Mouse (Mus musculus) urinary bladder, postnatal 10 days (tissue): Measurements from ENCODE around the gene Gm20425.
"Not testable (repeated sequence)": the region's sequence is repeated elsewhere in the genome, so short reads cannot be mapped to it uniquely, and the experiment has no call there.

ENCODE experiments used
- DNase-seq: peaks from one replicate; pipeline ENCODE4 v3.0.0; 2022; ENCODE audit warnings: low spot score

Gene Gm20425

DNA sequence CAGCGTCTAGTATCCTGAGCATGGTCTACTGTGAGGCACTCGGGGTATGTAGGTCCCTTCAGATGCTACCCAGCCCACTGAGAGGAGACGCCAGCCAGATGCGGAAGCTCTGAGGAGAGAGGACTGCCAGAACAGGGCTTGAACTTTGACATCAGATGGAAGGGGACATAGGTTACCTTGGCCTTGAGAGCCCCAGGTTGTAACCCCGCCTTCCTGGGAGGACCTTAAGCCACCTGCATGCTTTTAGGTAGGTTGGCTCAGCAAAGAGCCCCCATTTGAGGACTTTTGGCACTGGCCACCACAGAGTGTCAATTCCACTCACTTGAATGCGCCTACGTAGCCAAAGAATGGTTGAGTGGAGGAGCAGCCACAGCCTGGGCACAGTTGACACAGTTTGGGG lies 5.4 kb downstream of the Gm20425 start:
- no peak for DNase-seq

DNA sequence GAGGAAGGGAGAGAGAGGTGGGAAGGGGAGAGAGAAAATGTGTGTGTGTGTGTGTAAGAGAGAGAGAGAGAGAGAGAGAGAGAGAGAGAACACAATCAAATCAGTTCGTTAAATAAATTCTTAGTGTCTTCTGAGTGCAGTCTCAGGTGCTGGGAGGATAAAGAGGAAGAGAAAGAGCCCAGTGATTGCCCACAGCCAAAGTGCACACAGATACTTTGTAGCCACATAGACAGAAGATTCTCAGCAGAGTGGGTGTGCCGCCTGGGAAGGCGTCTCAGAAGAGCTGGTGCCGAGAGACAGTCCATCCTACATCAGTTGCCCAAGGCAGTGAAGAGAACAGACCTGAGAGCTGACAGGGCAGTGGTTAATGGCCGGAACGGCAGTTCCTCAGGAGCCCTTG lies 15.8 kb downstream of the Gm20425 start:
- DNase-seq, result no peak

DNA sequence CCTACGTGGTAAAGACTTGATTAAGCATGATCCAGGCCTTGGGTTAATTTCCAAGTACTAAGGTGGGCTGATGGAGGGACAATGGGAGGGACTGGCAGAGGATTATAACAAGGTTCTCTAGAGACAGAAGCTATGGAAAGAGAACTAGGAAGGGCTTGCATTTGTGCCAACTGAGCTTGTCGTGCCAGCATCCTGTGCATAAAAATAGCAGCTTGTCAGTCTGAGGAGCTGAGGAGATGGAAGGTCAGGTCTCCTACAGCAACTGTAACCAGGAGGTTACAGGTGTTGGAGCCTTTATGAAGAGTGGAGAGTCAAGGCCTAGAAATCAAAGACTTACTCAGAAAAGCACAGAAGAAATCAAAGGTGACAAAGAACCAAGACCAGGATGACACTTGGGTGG lies 16.5 kb downstream of the Gm20425 start:
- DNase-seq, result no peak

DNA sequence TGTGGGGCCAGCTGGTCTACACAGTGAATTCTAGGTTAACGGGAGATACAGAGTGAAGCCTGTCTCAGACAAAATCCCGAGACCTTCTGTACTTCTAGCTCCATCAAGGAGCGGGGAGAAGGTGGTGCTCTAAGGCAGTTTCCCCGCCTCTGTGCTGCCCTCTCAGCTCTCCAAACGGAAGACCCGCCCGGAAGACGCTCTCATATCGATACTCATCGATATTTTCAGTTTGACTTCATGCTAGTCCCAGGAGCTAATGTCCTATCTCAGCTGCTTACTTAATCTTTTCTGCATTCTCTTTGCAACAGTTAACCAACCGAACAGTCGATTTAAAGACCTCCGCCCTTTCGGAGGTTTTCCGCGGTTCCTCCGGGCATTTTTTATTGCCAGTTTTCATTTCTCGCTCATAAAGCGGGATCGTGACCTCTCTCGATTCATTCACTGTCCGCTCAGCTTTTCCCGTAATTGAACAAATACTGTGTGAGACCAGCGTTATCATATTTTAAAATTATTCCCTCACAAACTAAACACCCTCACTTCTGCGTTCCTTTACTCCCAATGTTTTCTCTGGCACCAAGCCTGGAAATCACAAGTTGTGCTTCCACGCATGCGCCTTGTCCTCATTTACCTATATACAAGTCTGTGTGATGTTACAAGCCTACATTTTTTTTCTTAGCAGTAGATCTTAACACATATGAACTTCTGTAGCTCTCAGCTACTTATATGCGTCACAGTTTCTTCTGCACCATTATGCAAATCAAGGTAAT lies 17.3 kb downstream of the Gm20425 start:
- no peak for DNase-seq

DNA sequence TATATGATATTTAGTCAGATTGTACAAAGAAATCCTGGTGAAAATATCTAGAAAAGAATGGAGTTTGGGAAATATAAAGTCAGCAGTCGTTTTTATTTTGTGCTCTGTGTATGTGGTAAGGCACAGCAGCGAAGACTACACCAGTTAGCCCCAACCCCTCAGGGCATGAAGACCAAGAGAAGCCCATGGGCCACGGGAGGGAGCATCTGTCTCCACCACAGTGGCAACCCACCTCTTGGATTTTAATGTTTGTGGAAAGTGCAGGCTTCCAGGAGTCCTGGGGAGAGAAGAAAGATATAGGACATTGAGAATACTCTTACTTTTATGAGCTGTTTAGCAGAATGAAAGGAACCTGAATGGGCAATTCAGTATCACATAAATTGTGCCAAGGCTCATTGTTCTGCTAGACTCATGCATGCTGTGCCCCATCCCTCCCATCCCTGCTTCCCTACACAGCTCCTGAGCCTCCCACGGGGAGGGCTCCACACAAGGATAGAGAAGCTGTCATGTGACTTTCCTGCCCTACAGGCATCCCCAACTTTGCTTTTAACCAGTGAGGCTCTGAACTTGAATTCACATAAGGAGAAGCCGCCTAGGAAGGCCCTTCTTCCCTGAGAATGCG lies 21.2 kb downstream of the Gm20425 start:
- DNase-seq, result no peak

DNA sequence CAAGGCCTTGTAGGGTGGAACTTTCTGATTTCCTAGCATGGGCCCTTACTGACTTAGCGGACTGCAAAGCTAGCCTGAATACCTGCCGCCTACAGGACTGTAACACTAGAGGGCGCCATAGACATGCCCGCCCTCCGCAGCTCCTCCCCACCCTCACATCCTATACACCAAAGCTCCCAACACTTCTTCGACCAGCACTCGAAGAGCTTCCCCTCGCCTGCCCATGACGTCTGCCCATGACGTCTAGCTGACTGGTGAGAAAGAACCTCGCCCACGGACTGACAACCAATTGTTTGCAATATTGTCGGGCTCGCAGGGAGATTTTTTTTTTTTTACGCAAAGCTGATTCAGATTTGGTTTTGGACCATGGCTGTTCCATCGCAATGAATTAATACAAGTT lies 22.3 kb downstream of the Gm20425 start:
- DNase-seq, result no peak

DNA sequence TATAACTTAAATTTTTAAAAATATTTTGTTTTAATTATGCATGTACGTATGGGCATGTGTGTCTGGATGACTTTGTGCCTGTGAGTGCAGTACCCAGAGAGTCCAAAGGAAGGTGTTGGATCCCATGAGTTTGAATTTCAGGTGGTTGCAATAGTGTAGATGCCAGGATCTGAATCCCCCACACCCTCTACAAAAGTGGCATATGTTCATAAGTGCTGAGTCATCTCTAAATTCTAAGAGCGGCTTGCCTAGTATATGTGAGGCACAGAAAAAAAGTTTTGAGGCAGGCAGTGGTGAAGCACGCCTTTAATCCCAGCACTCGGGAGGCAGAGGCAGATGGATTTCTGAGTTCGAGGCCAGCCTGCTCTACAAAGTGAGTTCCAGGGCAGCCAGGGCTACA lies 24.3 kb downstream of the Gm20425 start:
- DNase-seq, result no peak

DNA sequence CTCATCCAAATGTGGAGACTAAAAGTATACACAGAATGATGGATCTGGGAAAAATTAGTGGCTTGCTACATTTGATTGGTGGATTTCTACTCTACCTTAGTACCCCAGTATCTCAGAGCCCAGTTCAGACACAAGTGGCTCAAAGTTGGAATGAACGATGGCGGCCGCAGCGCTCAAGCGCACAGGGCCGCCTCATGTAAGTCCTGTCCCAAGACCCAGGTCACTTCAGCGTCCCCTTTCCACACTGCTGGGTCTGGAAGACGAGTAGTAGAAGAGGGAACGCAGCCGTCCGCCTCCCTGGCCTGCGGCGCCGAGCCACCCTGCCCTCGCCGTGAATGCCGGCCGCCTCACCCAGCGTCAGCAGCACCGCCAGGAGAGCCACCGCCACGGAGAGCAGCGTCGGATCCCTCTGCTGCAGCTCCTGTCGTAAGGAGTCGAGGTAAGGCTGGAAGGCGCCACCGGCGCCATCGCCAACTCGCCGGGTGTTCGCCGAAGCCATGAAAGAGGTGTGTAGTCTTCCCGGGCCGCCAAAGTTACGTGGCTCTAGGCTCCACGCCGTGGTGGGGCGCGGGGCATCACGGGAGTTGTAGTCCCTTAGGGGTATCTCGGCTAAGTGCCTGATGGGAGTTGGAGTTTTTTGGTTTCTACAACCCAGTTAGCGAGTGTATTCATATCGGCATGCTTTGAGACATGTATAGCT lies 28.4 kb downstream of the Gm20425 start, which contains the start of gene Srprb:
TSS of gene Srprb (minus strand) at position 577 of the 700 bp plus-strand sequence.
- DNase-seq, result peak; percentile 80

DNA sequence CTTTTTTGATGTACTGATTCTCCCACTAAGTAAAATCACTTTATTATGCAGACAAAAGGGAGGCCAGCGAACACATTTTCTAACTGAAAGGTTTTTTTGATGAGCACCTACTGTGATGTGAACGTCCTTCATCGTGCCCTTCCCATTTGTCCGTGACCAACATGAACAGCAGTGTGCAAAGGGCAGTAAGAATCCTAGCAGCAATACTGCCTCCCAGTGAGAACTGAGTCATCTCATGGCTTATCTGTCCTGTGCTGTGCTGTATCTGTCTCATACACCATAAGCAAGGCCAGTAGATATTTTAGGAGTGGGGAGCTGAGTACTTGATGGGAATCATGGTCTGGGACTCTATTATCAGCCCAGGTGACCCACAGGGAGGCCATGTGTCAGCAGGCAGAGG lies 41.7 kb downstream of the Gm20425 start:
- no peak for DNase-seq

DNA sequence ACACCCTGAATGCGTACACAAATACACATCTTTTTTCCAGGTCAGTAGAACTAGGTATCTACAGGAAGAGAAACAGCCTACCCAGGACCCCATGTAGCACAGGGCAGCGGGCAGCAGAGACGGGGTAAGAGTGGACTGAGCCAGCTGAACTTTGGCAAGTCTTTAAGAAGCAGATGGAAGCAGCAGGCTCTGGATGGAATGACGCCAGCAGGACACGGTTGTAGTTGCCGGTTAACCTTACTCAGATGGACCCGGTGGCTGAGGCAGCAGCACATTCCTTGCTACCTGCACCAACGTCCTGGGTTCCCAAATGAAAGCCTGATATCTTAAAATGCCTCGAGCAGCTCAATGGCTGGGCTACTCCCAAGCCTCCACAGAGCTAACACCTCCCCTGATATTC lies 43.4 kb downstream of the Gm20425 start:
- DNase-seq, result no peak

DNA sequence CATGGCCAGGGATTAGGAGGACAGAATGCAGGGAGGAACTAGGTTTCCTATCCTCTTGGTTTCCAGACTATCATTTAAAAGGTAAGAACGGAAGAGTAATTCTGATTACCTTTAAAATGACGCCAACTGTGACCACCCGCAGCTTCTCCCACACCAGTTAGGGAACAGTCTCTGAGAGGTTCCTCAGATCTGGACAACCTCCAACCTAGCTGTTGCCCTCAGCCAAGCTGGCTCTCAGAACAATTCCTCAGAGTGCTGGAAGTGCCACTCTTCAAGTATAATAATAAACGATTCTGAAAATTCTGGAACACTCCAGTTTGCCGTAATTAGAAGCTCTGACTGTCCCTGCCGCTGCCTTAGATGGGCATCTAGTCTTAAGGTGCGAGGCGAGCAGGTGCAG lies 44.2 kb downstream of the Gm20425 start:
- DNase-seq, result no peak

DNA sequence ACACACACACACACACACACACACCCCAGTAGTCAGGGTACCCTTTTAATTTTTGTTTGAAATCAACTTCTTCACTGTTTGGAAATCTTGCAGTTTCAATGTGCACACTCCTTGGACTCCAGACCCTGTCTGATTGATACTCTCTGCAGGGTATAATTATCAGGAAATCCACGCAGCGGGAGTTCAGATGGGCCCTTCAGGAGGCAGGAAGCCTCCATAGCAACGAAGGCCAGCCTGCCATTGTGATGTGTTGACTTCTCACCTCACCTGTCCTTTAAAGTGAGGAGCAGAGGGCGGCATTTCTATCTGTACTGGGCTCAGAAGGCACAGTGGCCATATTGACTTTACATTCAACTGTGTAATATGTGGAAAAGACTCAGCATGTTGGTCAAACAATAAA lies 45.3 kb downstream of the Gm20425 start:
- no peak for DNase-seq

DNA sequence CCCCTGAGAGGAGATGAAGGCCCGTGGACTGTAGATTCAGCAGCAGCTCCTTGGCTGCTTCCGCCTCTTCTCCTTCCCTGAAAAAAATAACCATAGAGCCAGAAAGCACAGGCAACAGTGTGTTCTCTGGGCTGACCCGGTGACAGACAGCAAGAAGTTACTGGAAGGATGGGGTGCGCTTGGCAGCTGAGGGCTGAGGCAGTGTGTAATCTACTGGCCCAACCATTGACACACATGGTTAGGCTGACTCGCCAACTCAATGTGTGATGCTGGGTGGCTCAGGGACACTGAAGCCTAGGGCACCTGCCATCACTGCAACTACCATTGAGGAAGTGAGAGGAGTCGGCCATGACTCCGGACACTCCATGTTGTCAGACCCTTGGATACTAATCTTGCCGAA lies 48.2 kb downstream of the Gm20425 start:
- no peak for DNase-seq

DNA sequence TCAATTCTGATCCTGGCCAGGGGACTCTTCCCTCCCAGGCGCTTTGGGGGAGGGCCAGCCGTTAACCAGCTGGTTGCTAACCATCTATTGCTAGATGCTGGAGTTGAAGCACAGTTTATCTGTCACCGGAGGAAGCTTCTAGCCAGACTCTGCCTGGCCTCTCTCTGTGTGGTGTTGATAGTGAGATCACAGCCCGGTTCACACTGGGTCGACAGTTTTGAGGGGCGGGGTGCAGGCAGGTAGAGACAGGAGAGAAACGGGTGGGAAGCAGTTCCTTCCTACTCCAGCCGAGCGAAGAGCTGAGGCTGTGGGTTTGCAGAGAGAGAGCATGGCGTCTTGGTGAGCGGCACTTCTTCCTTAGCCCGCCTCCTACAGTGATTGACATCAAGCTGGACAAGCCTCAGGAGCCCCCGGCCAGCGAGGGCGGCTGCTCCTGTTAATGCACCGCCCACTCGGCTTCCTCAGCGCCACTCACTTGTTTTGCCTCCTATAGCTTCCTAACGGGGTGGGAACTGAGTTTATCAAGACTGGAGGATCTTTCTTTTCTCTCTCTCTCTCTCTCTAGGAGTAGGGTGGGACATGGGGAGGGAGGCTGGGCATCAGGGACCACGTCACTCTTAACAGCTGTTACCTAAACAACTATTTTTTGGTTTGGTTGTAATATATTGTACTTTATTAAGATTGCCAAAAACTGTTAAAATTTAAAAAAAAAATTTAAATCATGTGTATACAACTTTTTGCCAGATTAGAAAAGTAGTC lies 49.1 kb downstream of the Gm20425 start:
- DNase-seq, result no peak

DNA sequence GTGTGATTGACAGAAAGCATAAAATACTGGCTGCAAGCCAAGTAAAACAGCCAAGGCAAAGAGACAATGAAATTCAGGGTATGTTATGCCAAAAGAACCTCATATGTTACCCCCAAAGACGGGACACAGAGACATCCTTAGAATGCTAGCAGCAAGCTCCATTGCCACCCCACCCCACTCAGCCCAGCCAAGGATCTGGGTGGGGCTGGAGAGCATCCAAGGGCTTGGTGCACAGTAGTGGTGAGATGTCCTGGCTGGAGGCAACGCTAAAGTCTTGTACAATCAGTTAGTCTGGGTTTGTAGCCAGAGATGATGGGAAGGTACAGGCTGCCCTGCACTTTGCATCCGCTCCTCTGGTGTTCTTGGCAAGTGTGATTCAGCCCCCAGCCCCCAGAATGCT lies 49.8 kb downstream of the Gm20425 start:
- no peak for DNase-seq

DNA sequence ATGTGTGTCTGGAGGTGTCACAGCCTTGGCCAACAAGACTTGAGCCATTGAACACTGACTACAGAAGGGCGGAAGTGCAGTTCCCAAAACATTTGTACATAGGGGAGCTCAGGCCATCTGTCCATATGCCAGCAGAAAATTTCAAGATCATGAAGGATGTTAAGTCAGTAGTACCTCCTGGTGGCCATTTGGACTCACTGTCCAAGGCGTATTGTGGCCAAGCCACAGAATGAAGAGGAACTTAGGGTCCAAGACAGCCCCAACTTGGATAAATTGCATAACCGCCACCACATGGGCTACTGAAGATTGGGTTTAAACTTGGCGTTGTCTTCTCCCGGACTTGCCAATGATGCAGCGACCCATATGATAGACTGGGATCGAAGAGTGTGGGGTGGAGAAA lies 54.4 kb downstream of the Gm20425 start:
- no peak for DNase-seq

DNA sequence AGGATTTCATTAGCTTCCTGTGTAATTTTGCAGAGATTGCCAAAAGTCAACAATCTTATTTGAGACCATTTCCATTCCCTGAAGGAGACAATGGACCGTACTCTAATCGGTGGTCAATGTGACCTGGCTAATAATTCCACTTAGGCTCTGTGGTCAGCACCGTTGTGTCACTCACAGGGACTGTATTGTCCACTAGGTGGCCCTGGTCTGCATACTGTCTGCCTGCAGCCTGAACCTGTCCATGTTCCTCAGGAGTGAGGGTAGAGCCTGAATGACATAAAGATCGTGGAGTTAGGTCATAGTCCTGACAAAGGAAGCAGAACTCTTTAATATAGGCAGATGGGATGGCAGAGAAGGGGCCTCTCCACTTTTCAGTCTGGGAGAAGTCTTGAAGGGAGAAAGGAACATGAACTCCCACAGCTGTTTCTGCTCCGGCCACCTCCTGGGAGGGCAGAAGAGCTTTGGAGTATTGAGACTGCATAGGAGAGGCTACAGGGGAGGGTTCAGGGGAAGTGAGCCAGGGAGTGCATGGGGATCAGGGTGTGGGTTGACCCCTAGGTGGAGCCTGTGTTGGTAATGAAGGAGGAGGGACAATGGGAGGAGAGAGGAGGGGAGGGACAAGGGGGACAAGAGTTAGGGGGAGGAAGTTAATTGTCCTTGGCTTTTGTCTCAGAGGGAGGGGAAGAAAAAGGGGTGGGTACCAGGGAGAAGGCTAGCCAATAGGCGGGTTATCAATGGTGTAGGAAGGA lies 55.2 kb downstream of the Gm20425 start:
- no peak for DNase-seq

DNA sequence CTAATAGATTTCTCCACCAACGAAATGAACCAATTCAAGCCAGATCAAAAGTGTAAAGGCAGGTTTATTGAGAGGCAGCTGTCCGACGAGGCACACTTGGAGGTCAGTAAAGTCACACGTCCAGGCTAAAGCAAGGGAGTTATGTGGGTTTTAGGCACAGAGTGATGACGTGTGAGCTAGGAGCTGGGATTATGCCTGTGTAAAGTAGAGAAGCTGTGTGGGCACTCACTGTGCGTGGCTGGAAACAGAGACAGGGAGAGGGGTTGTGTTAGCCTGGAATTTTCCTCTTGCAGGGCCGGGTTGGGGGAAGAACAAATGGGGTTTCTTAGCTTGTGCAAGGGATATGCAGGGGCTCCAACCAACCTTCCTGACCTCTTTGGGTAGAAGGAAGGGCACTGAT lies 61.3 kb downstream of the Gm20425 start:
- DNase-seq, result no peak

DNA sequence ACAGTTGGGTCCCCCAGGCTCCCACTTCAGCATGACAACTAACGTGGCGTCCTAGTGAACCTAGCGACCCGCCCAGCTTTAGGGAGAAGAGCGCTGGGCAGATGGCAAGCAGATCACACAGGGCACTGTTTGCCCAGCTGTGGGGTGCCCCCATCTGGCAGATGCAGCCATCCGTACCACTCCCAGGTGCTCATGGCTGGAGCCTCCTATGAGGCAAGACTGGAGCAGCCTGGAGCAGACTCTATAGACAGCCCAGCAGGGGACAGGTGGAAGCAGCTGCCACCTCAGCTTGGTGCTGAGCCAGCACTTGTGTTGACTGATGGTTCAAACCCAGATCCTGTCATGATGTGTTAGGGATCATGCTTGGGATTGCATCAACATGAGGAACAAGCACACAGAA lies 62.1 kb downstream of the Gm20425 start:
- DNase-seq, result no peak

DNA sequence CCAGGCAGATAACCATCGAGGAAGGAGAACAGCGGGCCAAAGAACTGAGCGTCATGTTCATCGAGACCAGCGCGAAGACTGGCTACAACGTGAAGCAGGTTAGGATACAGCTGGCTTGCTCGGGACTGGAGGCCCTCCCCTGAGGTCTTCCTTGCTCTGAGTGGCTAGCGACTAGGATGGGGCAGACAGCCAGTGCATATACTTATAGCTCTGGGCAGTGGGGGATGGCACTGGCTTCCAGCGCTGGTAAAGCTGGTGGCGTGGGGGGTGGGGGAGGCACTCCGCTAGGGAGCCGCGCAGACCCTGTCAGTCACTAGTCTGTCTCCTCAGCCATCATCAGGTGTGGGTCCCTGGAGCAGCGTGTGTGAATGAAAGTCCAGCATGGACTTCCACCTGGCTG lies 66.3 kb downstream of the Gm20425 start:
- no peak for DNase-seq

DNA sequence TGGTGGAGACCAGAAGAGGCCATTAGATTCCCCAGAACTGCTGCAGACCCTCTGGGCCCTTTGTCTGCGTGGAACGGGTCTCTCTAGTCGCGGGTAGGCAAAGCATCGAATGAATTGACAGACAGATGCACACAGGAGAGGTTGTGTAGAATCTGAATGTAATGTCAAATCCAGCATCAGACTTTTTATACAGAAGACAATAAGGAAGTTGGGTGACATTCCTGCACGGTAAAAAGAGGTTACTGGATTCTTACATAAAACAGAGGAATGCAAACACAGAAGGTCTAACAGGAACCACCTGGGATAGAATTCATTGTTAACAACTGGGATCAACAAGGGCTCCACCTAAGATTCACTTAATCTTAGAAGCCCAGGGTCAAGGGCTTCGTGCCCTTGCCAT lies 74.9 kb downstream of the Gm20425 start:
- DNase-seq, result not testable (repeated sequence)

DNA sequence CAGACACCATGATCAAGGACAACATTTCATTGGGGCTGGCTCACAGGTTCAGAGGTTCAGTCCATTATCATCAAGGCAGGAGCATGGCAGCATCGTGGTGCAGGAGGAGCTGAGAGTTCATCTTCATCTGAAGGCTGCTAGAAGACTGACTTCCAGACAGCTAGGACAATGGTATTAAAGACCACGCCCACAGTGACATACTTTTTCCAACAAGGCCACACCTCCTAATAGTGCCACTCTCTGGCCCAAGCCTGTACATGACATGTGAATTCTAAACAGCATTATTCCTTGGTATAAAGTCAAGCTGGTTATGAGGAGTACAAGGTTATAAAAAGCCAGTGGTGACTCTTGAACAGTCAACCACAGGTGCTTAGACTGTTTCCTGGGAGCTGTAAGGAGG lies 75.5 kb downstream of the Gm20425 start:
- no peak for DNase-seq
